Mouse (Mus musculus): ENCODE data around the gene Pilra. TPM values are rescaled to one million over a fixed set of nuclear protein-coding genes. Genes with fewer than 3 reads are reported as not detected.
"Not testable (repeated sequence)": the region's sequence is repeated elsewhere in the genome, so short reads cannot be mapped to it uniquely, and the experiment has no call there.

Pilra gene
- total RNA-seq (2021), result 1 to 10 TPM; 1.7 to 1.9 TPM

GRCm38 (mm10) chr5:137835966-137836520 is at the start of gene Pilra:
Gene Pilra, minus strand, starts transcription at chr5:137836281.
- intact Hi-C loops (cut with DNase I); DNase-seq (ENCODE audit: low spot score): not testable (repeated sequence)

- intact Hi-C loops (cut with DNase I), result no loop called here
- DNase-seq (ENCODE audit: low spot score), result no peak
Observed at GRCm38 (mm10) chr5:137883345-137883744, 47.3 kb upstream of the Pilra start.

GRCm38 (mm10) chr5:137882922-137883321 is 46.8 kb upstream of the Pilra start:
- no peak for DNase-seq (ENCODE audit: low spot score)

GRCm38 (mm10) chr5:137877860-137878259 is 41.8 kb upstream of the Pilra start:
- DNase-seq (ENCODE audit: low spot score), result no peak
- intact Hi-C loops (cut with DNase I), result loop anchor here (2.0 kb wide), 1 partner anchor 85 kb away; no protein-coding TSS in a partner anchor

More at GRCm38 (mm10) chr5:137882922-137883321, 46.8 kb upstream of the Pilra start:
- intact Hi-C loops (cut with DNase I), result no loop called here

GRCm38 (mm10) chr5:137875054-137875453 is 39.0 kb upstream of the Pilra start:
- DNase-seq (ENCODE audit: low spot score), result no peak
- intact Hi-C loops (cut with DNase I), result no loop called here

GRCm38 (mm10) chr5:137872381-137872702 is 36.3 kb upstream of the Pilra start:
- intact Hi-C loops (cut with DNase I); DNase-seq (ENCODE audit: low spot score): not testable (repeated sequence)

GRCm38 (mm10) chr5:137871644-137872380 is 35.7 kb upstream of the Pilra start, which contains the start of gene Pilrb2:
Gene Pilrb2, minus strand, starts transcription at chr5:137871815.
- intact Hi-C loops (cut with DNase I); DNase-seq (ENCODE audit: low spot score): not testable (repeated sequence)

- not testable (repeated sequence) for DNase-seq (ENCODE audit: low spot score)
Observed at GRCm38 (mm10) chr5:137868600-137868999, 32.5 kb upstream of the Pilra start.

GRCm38 (mm10) chr5:137864008-137864407 is 27.9 kb upstream of the Pilra start:
- DNase-seq (ENCODE audit: low spot score); intact Hi-C loops (cut with DNase I): not testable (repeated sequence)

More at GRCm38 (mm10) chr5:137868600-137868999, 32.5 kb upstream of the Pilra start:
- intact Hi-C loops (cut with DNase I), result not testable (repeated sequence)

- intact Hi-C loops (cut with DNase I); DNase-seq (ENCODE audit: low spot score): not testable (repeated sequence)
Observed at GRCm38 (mm10) chr5:137857960-137858710, 22.1 kb upstream of the Pilra start, which contains the start of gene Pilrb1. Gene Pilrb1, minus strand, starts transcription at chr5:137858106.

- intact Hi-C loops (cut with DNase I); DNase-seq (ENCODE audit: low spot score): not testable (repeated sequence)
Observed at GRCm38 (mm10) chr5:137856870-137857269, 20.8 kb upstream of the Pilra start.

GRCm38 (mm10) chr5:137854907-137855306 is 18.8 kb upstream of the Pilra start:
- intact Hi-C loops (cut with DNase I); DNase-seq (ENCODE audit: low spot score): not testable (repeated sequence)

- intact Hi-C loops (cut with DNase I); DNase-seq (ENCODE audit: low spot score): not testable (repeated sequence)
Observed at GRCm38 (mm10) chr5:137850313-137850712, 14.2 kb upstream of the Pilra start.

GRCm38 (mm10) chr5:137837110-137837509 is 1.0 kb upstream of the Pilra start:
- DNase-seq (ENCODE audit: low spot score); intact Hi-C loops (cut with DNase I): not testable (repeated sequence)

GRCm38 (mm10) chr5:137836611-137837010 is 530 bp upstream of the Pilra start:
- DNase-seq (ENCODE audit: low spot score), result no peak
- intact Hi-C loops (cut with DNase I), result no loop called here

- no peak for DNase-seq (ENCODE audit: low spot score)
- intact Hi-C loops (cut with DNase I), result no loop called here
Observed at GRCm38 (mm10) chr5:137833500-137833899, 2.6 kb downstream of the Pilra start.

GRCm38 (mm10) chr5:137831506-137831905 is 4.6 kb downstream of the Pilra start:
- intact Hi-C loops (cut with DNase I), result no loop called here
- no peak for DNase-seq (ENCODE audit: low spot score)

- intact Hi-C loops (cut with DNase I), result no loop called here
- no peak for DNase-seq (ENCODE audit: low spot score)
Observed at GRCm38 (mm10) chr5:137831106-137831505, 5.0 kb downstream of the Pilra start.

- no peak for DNase-seq (ENCODE audit: low spot score)
Observed at GRCm38 (mm10) chr5:137830238-137830637, 5.8 kb downstream of the Pilra start.

GRCm38 (mm10) chr5:137828694-137829093 is 7.4 kb downstream of the Pilra start:
- no peak for DNase-seq (ENCODE audit: low spot score)
- intact Hi-C loops (cut with DNase I), result no loop called here

More at GRCm38 (mm10) chr5:137830238-137830637, 5.8 kb downstream of the Pilra start:
- intact Hi-C loops (cut with DNase I), result no loop called here
